Mouse (Mus musculus) liver, postnatal 0 days (tissue): ENCODE results near the gene Hoxb4.

ENCODE experiments used
- CTCF ChIP-seq: sonication (generic); IDR thresholded peaks from 2 replicates; pipeline ENCODE4 v1.5.1; 2016; ENCODE audit warnings: antibody characterized with exemption, low read depth
- EP300 ChIP-seq: IDR thresholded peaks from 2 replicates; pipeline ENCODE4 v1.6.1; 2016; ENCODE audit warnings: antibody characterized with exemption, low read depth, mild to moderate bottlenecking

DNA sequence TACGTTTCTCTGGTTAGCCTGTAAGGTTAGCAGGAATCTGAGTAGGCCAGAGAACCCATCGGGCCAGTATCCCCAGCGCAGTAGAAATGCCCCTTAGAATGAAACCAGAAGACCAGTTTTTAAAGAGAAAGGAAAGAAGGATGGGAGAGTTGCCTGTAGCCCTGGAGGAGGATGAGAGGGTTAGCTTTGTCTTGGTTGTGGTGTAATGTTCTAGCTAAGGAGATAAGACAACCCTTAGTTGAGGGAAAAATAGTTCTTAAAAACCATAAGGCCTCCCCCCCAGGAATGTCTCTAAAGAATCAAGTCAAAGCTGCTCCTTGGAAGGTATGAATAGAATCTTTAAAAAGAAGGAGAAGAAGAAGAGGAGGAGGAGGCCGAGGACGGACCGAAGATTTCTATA is 4.7 kb downstream of the Hoxb4 start:
- no peak for TF ChIP-seq CTCF
- TF ChIP-seq EP300, result no peak
